Mouse (Mus musculus) ZHBTc4 (cell line): ENCODE measurements at regions not wholly inside any gene's neighbourhood (a gene's known extent, or its start where the extent isn't known, plus 50 kb on each side); places are given as distances from the start of the nearest gene placed in this dataset.

ENCODE experiments used
- DNase-seq: peaks from one replicate; pipeline ENCODE4 v3.0.0-alpha.2; 2011; ENCODE audit warnings: low read depth, low spot score

GRCm38 (mm10) chr2:59406976-59407375, 77.5 kb upstream of the Dapl1 start:
- DNase-seq, result no peak

DNA sequence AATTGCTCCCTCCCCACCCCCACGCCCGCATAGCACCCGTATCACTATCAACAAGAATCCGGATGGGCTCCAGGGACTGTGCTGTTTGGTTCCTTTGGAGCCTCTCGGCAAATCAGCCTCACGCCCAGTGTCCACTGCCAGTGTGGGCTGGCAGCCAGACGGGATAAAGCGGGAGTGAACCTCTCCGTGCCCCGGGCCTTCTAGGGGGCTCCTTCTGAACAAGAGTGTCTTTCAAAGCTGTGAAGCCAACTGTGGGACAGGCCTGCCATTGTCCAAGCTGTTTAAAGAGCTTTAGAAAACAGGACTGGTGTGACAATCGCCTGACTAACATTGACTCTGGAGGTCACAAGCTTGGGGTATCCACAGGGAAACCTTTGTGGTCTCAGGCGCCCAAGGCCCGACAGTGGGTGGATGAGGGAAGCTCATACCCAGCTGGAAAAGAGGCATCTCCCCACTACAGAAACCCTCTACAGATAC, 76.9 kb upstream of the Dapl1 start:
- DNase-seq, result peak; percentile 39

DNA sequence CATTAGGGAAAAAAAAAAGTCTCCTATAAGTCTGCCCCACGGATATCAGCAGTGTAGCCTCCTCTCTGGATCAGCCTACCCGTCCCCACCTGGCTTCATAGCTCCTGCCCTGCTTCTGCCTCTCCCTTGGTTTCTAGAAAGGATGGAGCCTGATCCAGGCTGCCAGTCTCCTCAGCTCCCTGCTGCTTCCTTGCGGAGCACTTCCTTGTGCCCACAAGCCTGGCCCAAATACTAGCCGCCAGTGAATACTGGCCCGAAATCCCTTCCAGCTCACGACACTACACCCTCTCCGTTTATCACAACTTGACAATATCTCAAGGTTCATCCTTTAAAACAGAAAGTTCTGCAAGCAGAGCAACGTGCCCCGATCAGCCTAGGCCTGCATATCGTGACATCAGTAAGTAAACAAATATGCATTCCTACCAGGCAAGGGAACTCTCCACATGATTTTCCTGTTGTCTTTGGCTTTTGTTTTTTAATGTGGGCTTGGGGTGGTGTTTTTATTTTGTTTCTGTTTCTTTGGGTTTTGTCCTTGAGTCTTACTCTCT, 76.3 kb upstream of the Dapl1 start:
- no peak for DNase-seq

- DNase-seq, result no peak
Measured at GRCm38 (mm10) chr2:59414612-59415011, 69.8 kb upstream of the Dapl1 start.

- DNase-seq, result no peak
Measured at GRCm38 (mm10) chr2:59416491-59417195, 67.8 kb upstream of the Dapl1 start.

- no peak for DNase-seq
Measured at GRCm38 (mm10) chr2:59417384-59417955, 67.0 kb upstream of the Dapl1 start.

- DNase-seq, result no peak
Measured at GRCm38 (mm10) chr2:59420496-59420895, 64.0 kb upstream of the Dapl1 start.

DNA sequence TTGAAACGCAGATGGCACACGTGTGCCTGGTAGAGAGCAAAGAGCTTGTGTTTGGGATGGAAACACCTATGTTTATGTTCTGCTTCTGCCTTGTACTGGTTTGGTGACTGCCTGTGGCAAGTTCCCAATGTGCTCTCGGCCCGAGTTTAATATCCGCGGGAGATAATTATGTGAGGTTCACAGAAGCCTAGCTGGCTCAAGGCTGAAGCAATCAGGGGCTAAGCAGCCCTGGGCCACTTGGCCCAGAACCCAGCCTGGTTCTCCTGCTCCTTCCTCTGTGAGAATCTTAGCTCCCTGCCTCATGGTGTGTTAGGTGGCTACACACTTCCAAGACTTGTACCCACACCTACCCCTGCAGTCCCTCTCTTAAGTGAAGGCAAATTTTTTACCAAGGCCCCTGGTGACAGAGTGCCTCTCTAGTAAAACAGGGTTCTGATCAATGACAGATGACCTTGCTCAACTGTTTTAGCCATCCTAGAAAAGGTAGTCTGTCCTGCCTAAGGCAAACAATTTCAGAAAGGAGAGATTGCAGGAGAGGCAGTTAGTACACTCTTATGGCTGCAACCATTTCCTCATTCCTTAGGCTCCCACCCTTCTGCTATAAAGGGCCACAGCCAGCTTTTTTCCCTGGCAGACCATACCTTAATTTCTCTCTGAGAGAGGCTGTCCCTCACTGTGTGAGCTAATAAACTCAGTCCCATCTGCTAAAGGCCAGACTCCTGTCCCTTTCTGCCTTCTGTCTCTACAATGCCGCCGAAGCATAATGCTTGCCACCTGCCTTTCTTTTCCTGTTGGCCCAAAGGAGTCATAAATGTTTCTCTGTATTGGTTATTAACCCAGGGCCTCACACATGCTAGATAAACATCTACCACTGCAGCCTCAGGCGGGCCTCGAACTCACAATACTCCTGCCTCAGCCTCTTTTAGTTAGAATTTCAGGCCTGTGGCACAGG, 61.9 kb upstream of the Dapl1 start:
- DNase-seq, result no peak

DNA sequence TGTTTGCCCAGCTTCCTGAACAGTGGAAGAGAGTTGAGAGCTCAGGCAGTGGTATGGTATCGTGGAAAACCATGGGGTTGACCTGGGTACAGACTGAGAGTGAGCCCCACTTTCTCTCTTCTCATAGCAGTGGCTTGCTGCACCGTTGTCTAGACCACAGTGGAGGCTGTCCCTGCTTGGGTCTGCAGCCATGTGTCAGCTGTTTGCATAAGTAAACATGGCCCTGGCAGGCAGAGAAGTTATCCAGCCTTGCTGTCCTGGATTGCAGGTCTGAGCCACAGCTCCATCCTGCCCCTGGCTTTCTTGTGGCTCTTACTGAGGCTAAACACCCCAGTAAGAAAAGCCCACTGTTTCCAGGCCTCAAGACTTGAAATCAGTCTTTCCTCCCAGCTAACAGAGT, 60.2 kb upstream of the Dapl1 start:
- DNase-seq, result no peak

- DNase-seq, result peak; percentile 60
Measured at GRCm38 (mm10) chr2:59424729-59425128, 59.7 kb upstream of the Dapl1 start.

- DNase-seq, result no peak
Measured at GRCm38 (mm10) chr2:59425876-59426275, 58.6 kb upstream of the Dapl1 start.

- peak; percentile 29 for DNase-seq
Measured at GRCm38 (mm10) chr2:59431466-59431865, 53.0 kb upstream of the Dapl1 start.

- DNase-seq, result no peak
Measured at GRCm38 (mm10) chr2:59431867-59432266, 52.6 kb upstream of the Dapl1 start.
